Mouse (Mus musculus) gastrocnemius, adult 8-10 months (tissue): ENCODE data around the gene Evc. TPM values are rescaled to one million over a fixed set of nuclear protein-coding genes. Genes with fewer than 3 reads are reported as not detected.

Source experiments
- DNase-seq, 2 experiments: peaks; one replicate each; pipeline ENCODE4 v3.0.0; 2022; ENCODE audit warnings: low spot score in 2 of 2
- total RNA-seq, 4 experiments: library from RNA; stranded (reverse); gene quantifications; 2 replicates each; pipeline ENCODE4 v1.2.4; 2022

Evc gene
- total RNA-seq, 4 experiments from 2014 or later, result 19.5 to 21.9 (median 21.1) TPM

- DNase-seq, result no peak
Measured at GRCm38 (mm10) chr5:37310026-37310425, 26.7 kb downstream of the Evc start.

DNA sequence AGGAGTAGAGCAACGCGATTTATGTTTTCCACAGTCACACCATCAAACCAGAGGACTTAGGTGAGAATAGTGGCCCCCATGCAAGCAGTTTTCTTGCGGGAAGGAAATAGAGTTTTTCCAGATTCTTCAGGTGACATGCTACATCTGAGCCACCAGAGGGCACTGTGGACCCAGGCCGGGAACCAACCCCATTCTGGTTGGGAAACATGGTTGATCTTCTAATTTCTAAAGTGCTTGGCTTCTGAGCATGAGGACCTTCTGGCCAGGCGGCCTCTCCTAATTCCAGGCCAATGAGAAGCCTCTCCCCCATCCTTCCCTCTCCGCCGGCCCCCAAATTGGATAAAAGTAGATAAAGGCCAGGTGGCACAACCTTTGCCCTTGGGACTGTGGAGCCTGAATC is 38.3 kb downstream of the Evc start:
- no peak for DNase-seq

GRCm38 (mm10) chr5:37296717-37297116 is 40.0 kb downstream of the Evc start:
- no peak for DNase-seq

GRCm38 (mm10) chr5:37290983-37291382 is 45.7 kb downstream of the Evc start:
- DNase-seq, result no peak

GRCm38 (mm10) chr5:37289236-37289635 is 47.5 kb downstream of the Evc start:
- DNase-seq, result no peak

DNA sequence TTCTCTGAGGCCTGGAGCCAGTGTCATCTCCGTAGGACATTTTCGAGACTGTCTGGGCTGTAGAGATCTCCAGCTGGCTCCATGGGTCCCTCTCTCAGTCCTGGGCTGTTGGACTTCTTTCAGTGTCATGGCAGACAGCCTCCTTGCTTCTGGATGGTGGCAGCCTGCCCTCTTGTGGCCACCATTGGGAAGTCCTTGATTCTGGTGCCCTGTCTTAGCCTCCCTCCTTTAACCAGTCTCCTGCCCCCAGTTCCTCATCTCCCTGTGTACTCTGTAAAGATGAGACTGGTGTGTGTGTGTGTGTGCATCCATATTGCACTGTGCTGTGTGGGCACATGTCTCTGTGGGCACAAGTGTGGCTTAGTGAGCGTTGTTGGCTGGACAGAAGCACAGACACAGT is 48.3 kb downstream of the Evc start:
- DNase-seq, result no peak

- DNase-seq, result no peak
Measured at GRCm38 (mm10) chr5:37281021-37281420, 55.7 kb downstream of the Evc start.

- no peak for DNase-seq
Measured at GRCm38 (mm10) chr5:37263816-37264215, 72.9 kb downstream of the Evc start.

- DNase-seq, result no peak
Measured at GRCm38 (mm10) chr5:37261734-37262133, 75.0 kb downstream of the Evc start.

- DNase-seq, result no peak
Measured at GRCm38 (mm10) chr5:37257243-37257642, 79.5 kb downstream of the Evc start.

DNA sequence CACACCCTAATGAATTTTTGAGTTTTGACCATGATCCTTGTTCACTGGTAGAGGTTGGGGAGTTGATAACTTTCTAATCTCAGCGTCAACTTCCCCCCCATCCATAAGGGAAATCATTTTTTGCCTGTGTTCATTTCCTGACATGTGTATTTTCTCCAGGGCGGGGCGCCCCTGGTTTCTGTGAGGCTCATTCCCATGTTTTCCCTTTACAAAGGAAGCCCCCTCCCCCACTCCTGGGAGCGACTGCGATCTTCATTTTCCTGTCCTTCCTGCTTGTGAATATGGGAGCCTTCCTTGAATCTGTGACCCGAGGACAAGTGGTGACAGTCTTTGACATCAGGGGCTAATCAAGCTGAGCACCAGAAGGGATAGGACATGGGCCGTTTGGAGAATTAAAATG is 79.9 kb downstream of the Evc start:
- no peak for DNase-seq

GRCm38 (mm10) chr5:37254523-37254922 is 82.2 kb downstream of the Evc start:
- no peak for DNase-seq

DNA sequence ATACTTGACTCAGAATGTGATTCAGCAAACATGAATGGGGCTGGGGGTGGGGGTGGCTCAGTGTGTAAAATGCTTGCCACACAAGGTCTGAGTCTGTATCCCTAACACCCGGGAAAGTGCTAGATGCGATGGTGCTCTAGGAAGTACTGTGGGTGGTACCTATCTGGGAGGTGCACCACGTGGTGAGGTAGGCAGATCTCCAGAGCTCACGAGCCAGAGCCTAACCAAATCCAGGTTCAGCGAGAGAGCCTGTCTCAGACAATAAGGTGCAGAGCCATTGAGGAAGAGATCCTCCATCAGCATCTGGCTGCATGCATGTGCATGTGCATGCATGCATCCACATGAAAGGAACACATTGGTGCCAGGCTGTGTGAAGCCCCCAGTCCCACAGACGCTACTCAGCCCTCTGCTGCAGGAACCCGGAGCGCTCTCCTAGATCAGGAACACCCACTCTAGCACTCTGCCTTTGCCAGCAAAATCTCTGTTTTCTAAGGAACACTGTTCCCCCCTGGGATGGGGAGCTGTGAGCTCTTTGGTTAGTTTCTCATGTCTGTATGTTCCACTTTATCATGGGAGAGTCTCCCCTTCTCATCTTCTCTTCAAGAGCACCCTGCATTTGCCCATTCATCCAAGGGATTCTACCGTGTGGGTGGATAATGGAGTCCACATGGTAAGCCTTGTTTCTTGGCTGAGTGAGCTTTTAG is 84.4 kb downstream of the Evc start:
- no peak for DNase-seq

GRCm38 (mm10) chr5:37251596-37251995 is 85.1 kb downstream of the Evc start:
- DNase-seq, result no peak

DNA sequence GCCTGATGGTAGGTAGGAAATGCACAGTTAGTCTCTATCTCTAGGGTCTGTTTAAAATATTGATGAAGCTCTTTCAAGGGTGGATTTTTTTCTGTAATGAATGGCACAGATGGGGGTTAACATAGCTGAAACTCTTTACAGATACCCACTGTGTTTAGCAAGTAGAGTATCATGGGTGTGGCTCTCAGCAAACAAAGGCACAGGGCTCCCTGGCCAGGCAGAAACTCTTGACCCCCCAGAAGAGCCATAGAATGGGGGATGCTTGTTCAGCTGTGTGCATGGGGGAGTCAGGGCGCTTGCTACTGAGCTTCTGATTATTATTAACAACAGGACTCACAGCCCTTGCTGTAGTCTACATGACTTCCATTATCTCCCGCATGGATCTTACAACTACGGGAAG is 87.8 kb downstream of the Evc start:
- DNase-seq, result no peak

- no peak for DNase-seq
Measured at GRCm38 (mm10) chr5:37247456-37247855, 89.2 kb downstream of the Evc start.

- no peak for DNase-seq
Measured at GRCm38 (mm10) chr5:37246138-37246910, 90.4 kb downstream of the Evc start.

DNA sequence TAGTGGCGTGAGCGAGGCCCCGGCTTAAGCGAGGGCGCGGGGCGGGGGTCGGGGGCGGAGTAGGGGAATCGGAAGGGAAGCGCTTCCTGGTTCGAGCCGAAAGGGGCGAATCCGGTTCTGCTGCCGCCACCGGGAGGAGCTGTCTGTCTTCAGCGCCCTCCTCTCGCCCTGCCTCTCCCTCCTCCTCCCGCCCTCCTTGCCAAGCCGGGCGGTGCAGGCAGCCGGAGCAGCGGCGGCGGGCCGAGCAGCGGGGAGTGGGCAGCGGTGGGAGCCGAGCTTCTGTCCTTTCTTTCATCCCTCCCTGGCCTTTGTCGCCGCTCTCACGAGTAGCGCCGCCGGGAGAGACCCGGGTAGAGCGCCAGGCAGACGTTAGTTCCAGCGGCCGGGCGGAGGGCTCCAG is 91.0 kb downstream of the Evc start:
- no peak for DNase-seq

DNA sequence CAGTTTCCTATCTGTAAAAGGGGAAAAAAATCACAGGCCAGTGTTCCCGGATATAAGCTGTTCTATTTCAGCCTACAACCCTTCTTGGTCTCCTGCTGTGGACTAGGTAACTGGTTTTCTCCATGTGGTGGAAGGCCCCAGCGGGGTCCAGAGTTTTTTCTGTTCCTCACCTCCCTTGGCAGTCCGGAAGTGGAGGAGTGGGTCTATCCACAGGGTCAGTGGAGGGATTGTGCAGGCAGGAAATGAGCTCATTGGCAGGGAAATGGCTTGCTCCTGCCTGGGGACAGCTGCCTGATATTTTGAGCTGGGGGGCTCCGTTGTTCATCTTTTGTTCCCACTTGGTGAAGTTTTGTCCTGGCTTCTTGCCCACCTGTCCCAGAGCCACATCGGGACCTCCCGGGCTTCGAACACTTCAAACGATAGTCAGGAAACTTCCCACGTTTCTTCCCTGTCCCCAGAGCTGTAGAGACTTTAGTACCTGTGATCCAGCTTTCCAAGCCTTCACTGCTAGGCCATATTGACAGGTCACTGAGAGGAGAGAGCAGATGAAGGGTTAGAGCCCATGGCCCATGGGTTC is 91.9 kb downstream of the Evc start:
- DNase-seq, result no peak

DNA sequence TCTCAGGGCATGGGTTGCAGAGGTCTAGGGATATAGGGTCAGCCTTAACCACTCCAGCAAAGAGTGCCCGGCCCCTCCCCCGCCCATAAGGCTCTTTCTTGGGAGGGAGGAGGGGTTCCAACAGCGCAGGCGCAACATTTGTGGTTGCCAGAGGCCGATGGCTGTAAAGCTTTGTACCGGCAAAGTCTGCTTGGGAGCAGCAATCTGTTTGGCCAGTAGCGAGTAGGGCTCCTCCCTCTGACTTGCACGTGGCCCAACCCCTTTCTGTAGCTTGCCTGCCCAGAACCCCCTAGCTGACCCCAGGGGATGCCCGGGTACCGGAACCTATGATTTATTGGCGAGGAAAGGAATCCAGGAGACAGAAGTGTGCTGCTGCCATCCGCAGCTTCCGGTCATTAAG is 92.5 kb downstream of the Evc start:
- DNase-seq, result no peak

GRCm38 (mm10) chr5:37243169-37243886 is 93.4 kb downstream of the Evc start:
- no peak for DNase-seq
